Mouse (Mus musculus) bone marrow, adult 2 months (tissue): ENCODE results near the gene Wdfy4. TPM values are rescaled to one million over a fixed set of nuclear protein-coding genes. Genes with fewer than 3 reads are reported as not detected.

ENCODE experiments used
- H3K27ac ChIP-seq: fragments of 200-500 bp; 2 replicates; pipeline ENCODE4 v1.5.1; 2012; ENCODE audit warnings: low read depth, mild to moderate bottlenecking, control low read depth, inconsistent platforms, low read length; ENCODE audit not compliant: control insufficient read depth, poor library complexity, insufficient read depth
- H3K4me1 ChIP-seq: fragments of 200-500 bp; 2 replicates; pipeline ENCODE4 v1.6.1; 2011; ENCODE audit warnings: low read length; ENCODE audit not compliant: control insufficient read depth, insufficient read depth
- H3K4me3 ChIP-seq: fragments of 200-500 bp; replicated peaks from 2 replicates; pipeline ENCODE3; 2011; ENCODE audit warnings: mild to moderate bottlenecking, low read depth, low read length, control low read depth; ENCODE audit not compliant: control insufficient read depth
- CTCF ChIP-seq: fragments of 200-500 bp; IDR thresholded peaks from 2 replicates; pipeline ENCODE4 v1.5.1; 2011; ENCODE audit warnings: low read length, control low read depth; ENCODE audit not compliant: control insufficient read depth, insufficient read depth
- POLR2A ChIP-seq: fragments of 200-500 bp; IDR thresholded peaks from 2 replicates; pipeline ENCODE4 v1.6.1; 2011; ENCODE audit warnings: low read depth, mild to moderate bottlenecking, control low read depth, low read length, borderline replicate concordance; ENCODE audit not compliant: control insufficient read depth
- WGBS: fragments of 180-500 bp; shearing (Covaris S2); methylation state at CpG from one replicate; pipeline ENCODE4 v1.1.7; 2018; 5-methylcytosine and 5-hydroxymethylcytosine counted together
- polyA plus RNA-seq: library from polyadenylated mRNA; stranded (reverse); fragments of >200 nt; gene quantifications from 2 replicates; pipeline ENCODE4 v1.2.4, GENCODE M21; 2011; ENCODE audit warnings: low replicate concordance; ENCODE audit not compliant: missing spikeins, insufficient read depth, insufficient read length

Wdfy4 gene
- polyA plus RNA-seq, 1 experiment: 36.8 TPM

GRCm38 (mm10) chr14:32931709-32932108 lies 253.6 kb downstream of the Wdfy4 start:
- no peak overlapping the region for H3K4me3 ChIP-seq
- H3K27ac ChIP-seq: no peak overlapping the region
- TF ChIP-seq POLR2A (no peak), CTCF (no peak)
- peaks cover 1% of the 10 kb centered on the region; the same call in 1 of the 2 replicates for H3K4me1 ChIP-seq
- 6% methylated on average over 10 of the region's 10 CpGs for WGBS

- Histone ChIP-seq H3K27ac (no peak overlapping the region), H3K4me1 (no peaks in the 10 kb centered on the region), H3K4me3 (no peak overlapping the region)
- 80% methylated on average over 9 of the region's 9 CpGs for WGBS
- no peak for TF ChIP-seq POLR2A
- TF ChIP-seq CTCF: no peak
These were observed 261.4 kb downstream of the Wdfy4 start for GRCm38 (mm10) chr14:32923871-32924270.

- no peak overlapping the region for H3K4me3 ChIP-seq
- WGBS: 88% methylated on average over 1 of the region's 1 CpGs
- H3K4me1 ChIP-seq: no peaks in the 10 kb centered on the region
- no peak for TF ChIP-seq POLR2A
- no peak for TF ChIP-seq CTCF
- H3K27ac ChIP-seq: no peak overlapping the region
These were observed 267.4 kb downstream of the Wdfy4 start for GRCm38 (mm10) chr14:32917919-32918318.

GRCm38 (mm10) chr14:32915360-32915759 lies 269.9 kb downstream of the Wdfy4 start:
- WGBS: 66% methylated on average over 2 of the region's 2 CpGs
- no peak for TF ChIP-seq CTCF
- TF ChIP-seq POLR2A: no peak
- Histone ChIP-seq H3K27ac (no peak overlapping the region), H3K4me1 (no peaks in the 10 kb centered on the region), H3K4me3 (no peak overlapping the region)

GRCm38 (mm10) chr14:32911187-32911586 lies 274.1 kb downstream of the Wdfy4 start:
- Histone ChIP-seq H3K4me1 (no peaks in the 10 kb centered on the region), H3K4me3 (no peak overlapping the region), H3K27ac (no peak overlapping the region)
- 76% methylated on average over 4 of the region's 4 CpGs for WGBS
- TF ChIP-seq CTCF (no peak), POLR2A (no peak)

Other genes starting within 250 kb of the Wdfy4 start
- gene Lrrc18, start 194.1 kb downstream of the Wdfy4 start, polyA plus RNA-seq: not detected in 2 replicates
- 1.3 TPM in 1 of 2 replicates, not detected in the other for gene Arhgap22, start 28.5 kb upstream of the Wdfy4 start, polyA plus RNA-seq